Mouse (Mus musculus) gonadal fat pad, adult 2 months (tissue): ENCODE results near the gene Mgat5b. TPM values are rescaled to one million over a fixed set of nuclear protein-coding genes. Genes with fewer than 3 reads are reported as not detected.

Experiments used
- DNase-seq: peaks from one replicate; pipeline ENCODE4 v3.0.0-alpha.2; 2012; ENCODE audit warnings: low read depth
- polyA plus RNA-seq: library from polyadenylated mRNA; depleted of rRNA; stranded (reverse); fragments of >200 nt; gene quantifications from 2 replicates; pipeline ENCODE4 v1.2.3, GENCODE M21; 2012; rRNA removed

The Mgat5b gene
- polyA plus RNA-seq, 1 experiment, result 0.15 TPM

DNA sequence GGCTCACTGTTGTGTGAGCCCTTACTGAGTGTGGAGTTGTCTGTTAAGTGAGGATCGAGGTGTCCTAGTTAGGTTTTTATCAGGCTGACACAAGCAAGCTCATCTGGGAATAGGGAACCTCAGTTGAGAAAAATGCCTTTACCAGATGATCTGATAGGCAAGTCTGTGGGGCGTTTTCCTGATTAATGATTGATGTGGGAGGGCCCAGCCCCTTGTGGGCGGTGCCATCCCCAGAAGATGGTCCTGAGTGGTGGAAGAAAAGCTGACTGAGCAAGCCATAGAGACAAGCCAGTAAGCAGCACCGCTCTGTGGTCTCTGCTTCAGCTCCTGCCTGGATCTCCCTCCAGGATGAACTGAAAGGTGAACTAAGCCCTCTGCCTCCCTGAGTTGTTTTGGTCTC is 112.6 kb downstream of the Mgat5b start:
- DNase-seq, result no peak

DNA sequence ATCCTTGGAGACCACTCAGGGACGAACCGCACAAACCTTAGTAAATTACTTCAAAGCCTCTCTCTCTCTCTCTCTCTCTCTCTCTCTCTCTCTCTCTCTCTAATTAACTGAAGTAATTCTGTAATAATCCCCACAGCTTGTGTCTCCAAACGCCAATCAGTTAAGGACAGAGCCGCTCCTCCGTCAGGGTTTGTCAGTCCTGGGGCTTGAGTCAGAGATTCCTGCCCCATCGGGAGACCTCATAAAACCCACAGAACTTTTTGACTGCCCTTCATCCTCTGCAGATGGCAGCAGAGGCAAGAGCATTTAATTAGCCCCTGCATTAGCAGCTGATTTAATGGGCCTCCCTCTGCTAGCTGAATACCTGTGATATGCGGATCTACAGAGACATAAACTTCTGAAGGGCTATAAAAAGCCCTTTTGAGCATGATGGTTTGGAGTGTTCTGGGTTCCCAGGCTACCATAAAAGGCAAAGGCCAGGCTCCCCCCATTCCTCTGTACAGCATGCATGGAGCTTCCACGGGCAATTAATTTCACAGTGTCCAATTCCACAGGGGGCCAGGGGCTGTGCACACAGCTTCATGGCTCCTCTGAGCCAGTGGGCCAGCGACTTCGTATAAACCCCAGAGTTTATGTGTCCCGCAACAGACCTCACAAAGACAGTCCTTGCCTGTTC is 117.1 kb downstream of the Mgat5b start:
- no peak for DNase-seq

Other genes with a start within 250 kb of the Mgat5b start
- gene St6galnac1, start 143.4 kb upstream of the Mgat5b start, polyA plus RNA-seq, result 0.57 TPM in 1 of 2 replicates, not detected in the other
- 13.9 and 31.5 TPM in 2 replicates for gene Mxra7, start 90.8 kb upstream of the Mgat5b start, polyA plus RNA-seq
- gene Mettl23, start 75.6 kb upstream of the Mgat5b start, polyA plus RNA-seq, result 20.9 and 25.9 TPM in 2 replicates
- 27.9 and 32.5 TPM in 2 replicates for gene Jmjd6, start 75.4 kb upstream of the Mgat5b start, polyA plus RNA-seq
- 34.2 and 36.7 TPM in 2 replicates for gene Mfsd11, start 66.4 kb upstream of the Mgat5b start, polyA plus RNA-seq
- gene Srsf2, start 65.8 kb upstream of the Mgat5b start, polyA plus RNA-seq, result 279 and 335 TPM in 2 replicates
- 69.8 and 71.6 TPM in 2 replicates for gene Sec14l1, start 196.3 kb downstream of the Mgat5b start, polyA plus RNA-seq